Mouse (Mus musculus): ENCODE measurements around the gene Dapp1. TPM values are rescaled to one million over a fixed set of nuclear protein-coding genes. Genes with fewer than 3 reads are reported as not detected.
"Not testable (repeated sequence)": the region's sequence is repeated elsewhere in the genome, so short reads cannot be mapped to it uniquely, and the experiment has no call there.

Gene Dapp1
- polyA plus RNA-seq, 1 experiment: 48.5 TPM

DNA sequence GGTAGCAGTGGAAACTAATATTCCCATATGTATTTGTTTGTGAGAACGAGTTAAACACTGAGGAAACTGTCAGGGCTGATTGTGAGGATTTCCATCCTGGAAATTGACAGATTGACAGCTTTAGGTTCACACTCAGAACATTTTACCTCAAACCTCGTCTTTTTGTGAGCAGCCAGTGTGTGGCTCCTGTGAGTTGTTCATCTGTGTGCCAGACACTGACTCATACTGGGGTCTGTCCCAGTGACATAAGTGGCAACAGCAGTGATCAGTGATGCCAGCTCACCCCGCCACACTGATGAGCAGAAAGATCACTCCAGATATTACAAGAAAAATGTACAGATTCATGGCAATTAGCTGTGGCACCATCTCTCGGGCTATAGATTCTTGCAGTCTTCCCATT, 21.9 kb downstream of the Dapp1 start:
- H3K27ac ChIP-seq (ENCODE audit: insufficient read depth, low read depth, low read length): no peak overlapping the region
- no peak for TF ChIP-seq CTCF (IDR thresholded peaks at IDR 0.05; ENCODE audit: low read depth, low read length)
- no peak for TF ChIP-seq POLR2A (IDR thresholded peaks at IDR 0.05; ENCODE audit: borderline replicate concordance, low read depth, low read length)
- H3K4me1 ChIP-seq (ENCODE audit: control insufficient read depth, insufficient read depth, low read length): peaks cover 13% of the 10 kb centered on the region
- H3K4me3 ChIP-seq (ENCODE audit: insufficient read depth, low read length): no peak overlapping the region

DNA sequence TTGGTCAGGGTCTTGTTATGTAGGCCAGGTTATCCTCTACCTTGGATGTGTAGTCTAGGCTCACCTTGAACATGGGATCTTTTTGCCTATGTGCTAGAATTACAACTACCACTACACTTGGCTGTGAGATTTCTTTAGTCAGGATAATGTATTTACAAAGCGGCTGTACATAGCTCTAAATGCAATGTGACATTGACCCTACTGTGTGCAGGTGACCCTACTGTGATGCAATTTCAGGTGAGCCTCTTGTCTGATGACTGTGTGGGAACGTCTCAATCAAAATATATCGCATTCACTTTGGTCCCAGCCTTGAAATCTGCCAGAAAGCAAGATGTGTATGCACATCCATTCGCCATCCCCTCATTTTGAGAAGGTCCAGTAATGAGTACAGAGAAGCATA, 23.0 kb downstream of the Dapp1 start:
- Histone ChIP-seq H3K27ac (ENCODE audit: insufficient read depth, low read depth, low read length) (no peak overlapping the region), H3K4me3 (ENCODE audit: insufficient read depth, low read length) (no peak overlapping the region), H3K4me1 (ENCODE audit: control insufficient read depth, insufficient read depth, low read length) (peaks cover 21% of the 10 kb centered on the region)
- TF ChIP-seq CTCF (IDR thresholded peaks at IDR 0.05; ENCODE audit: low read depth, low read length) (no peak), POLR2A (IDR thresholded peaks at IDR 0.05; ENCODE audit: borderline replicate concordance, low read depth, low read length) (no peak)

DNA sequence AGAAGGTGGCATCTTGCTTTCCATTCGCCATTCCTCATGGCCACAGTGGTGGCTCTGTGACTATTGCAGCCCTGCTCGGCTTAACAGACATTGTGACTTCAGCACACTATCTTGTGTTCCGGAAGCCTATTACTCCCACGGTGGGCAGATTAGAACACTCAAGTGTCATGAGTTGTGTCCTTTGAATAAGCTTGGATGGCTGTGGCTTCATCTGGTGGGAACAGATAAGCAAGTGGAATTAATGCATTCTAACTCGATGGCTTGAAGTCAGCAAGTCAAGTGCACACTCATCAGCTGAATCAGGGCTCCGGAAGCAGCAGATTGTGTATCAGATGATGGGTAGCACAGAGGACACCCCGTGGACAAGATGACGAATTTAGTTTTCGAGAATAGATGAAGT, 23.5 kb downstream of the Dapp1 start:
- Histone ChIP-seq H3K27ac (ENCODE audit: insufficient read depth, low read depth, low read length) (no peak overlapping the region), H3K4me1 (ENCODE audit: control insufficient read depth, insufficient read depth, low read length) (peaks cover 22% of the 10 kb centered on the region), H3K4me3 (ENCODE audit: insufficient read depth, low read length) (no peak overlapping the region)
- TF ChIP-seq POLR2A (IDR thresholded peaks at IDR 0.05; ENCODE audit: borderline replicate concordance, low read depth, low read length) (no peak), CTCF (IDR thresholded peaks at IDR 0.05; ENCODE audit: low read depth, low read length) (no peak)

DNA sequence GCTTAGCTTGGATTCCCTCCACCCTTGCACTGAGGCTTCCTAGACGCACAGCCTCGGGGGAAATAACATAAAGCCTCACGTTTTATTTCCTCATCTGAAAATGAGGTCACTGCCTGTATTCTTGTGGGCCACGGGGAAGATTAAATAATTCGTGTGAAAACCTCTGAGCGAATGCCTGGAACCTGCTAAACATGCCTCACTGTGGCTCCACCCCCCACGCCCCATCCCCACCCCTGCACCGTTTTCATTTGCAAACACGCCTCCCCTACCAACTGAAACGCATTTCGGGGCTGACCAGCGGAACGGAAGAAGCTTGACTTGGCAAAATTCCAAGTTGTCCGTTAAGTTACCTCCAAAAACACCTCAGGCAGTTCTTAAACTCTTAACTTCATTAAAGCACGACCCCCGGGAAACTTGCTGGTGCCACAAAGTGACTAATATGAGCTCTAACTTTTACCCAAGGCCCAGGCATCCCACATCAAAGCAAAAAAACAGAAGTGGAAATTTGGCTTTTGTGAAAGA, 25.7 kb downstream of the Dapp1 start:
- TF ChIP-seq POLR2A (IDR thresholded peaks at IDR 0.05; ENCODE audit: borderline replicate concordance, low read depth, low read length) (no peak), CTCF (IDR thresholded peaks at IDR 0.05; ENCODE audit: low read depth, low read length) (no peak)
- H3K4me1 ChIP-seq (ENCODE audit: control insufficient read depth, insufficient read depth, low read length): peaks cover 39% of the 10 kb centered on the region
- peak overlapping the region; percentile 49 for H3K4me3 ChIP-seq (ENCODE audit: insufficient read depth, low read length)
- H3K27ac ChIP-seq (ENCODE audit: insufficient read depth, low read depth, low read length): no peak overlapping the region

DNA sequence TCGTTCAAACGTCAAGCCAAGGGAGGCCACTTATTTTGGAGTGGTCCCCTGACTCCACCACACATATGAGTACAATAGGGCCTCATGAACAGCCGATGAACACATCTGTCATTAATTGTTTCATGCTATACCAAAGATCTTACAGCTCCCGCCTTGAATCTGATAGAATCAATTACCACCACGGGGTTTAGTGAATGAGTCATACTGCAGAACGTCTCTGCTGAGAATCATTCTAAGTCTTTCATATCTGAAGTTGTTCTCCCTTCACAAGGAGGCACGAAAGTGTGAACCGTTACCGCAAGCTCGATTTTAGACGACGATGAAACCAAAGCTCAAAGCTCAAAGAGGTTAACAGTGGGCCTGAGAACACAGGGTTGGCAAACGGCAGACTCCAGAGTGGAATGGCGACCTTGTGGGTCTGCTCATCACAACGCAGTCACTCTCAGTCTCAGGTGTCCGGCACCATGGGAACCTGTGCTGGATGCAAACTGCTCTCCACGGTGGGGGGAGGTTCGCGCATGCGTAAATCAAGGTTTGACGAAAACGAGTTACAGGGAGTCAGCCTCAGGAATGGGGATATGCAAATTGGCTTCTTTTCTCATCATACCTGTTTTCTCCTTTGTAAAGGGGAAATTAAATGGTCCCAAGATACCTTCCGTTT, 27.0 kb downstream of the Dapp1 start:
- Histone ChIP-seq H3K4me3 (ENCODE audit: insufficient read depth, low read length) (no peak overlapping the region), H3K4me1 (ENCODE audit: control insufficient read depth, insufficient read depth, low read length) (peaks cover 50% of the 10 kb centered on the region), H3K27ac (ENCODE audit: insufficient read depth, low read depth, low read length) (peak overlapping the region; percentile 53)
- TF ChIP-seq POLR2A (IDR thresholded peaks at IDR 0.05; ENCODE audit: borderline replicate concordance, low read depth, low read length): no peak
- TF ChIP-seq CTCF (IDR thresholded peaks at IDR 0.05; ENCODE audit: low read depth, low read length): no peak

DNA sequence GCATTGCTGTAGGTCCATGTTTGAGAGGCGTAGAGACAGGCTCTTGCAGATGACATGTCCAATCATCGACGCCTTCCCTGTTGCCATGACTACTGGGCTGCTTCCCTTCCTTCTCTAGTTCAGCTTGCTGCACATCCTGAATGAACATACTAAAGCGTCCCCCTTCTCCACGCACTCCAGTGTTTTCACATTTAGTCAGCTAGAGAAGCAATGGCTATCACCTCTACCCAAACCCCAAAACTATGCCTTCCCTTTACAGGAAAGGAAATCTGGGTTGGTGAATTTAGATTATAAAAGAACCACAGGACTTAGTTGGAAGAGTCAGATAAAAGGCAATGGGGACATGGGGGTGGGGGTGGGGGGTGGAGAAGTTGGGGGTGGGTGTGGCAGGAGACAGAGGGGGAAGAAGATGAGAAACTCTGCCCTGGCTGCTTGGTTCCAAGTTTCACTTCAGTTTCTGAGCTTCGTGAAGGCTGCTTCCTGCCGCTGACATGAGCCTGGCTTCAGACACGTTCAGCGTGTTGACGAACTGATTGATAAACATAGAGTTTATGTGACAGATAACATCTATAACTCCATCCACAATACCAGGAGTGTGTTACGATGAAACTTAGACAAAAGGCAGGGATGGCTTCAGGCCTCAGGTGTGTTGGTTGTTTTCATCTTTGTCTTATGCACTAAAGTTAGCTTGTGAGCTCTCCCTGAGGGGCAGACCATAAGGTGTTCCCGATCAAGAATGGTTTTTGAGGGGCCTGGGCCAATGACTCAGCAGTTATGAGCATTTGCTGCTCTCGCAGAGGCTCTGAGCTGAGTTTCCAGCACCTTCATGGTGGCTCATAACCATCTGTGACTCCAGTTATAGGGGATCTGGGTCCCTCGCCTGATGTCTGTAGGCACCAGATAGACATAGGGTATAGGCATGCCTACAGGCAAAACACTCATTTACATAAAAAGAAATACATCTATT, 28.1 kb downstream of the Dapp1 start:
- TF ChIP-seq POLR2A (IDR thresholded peaks at IDR 0.05; ENCODE audit: borderline replicate concordance, low read depth, low read length) (no peak), CTCF (IDR thresholded peaks at IDR 0.05; ENCODE audit: low read depth, low read length) (no peak)
- H3K27ac ChIP-seq (ENCODE audit: insufficient read depth, low read depth, low read length): peak overlapping the region; percentile 97
- peaks cover 59% of the 10 kb centered on the region for H3K4me1 ChIP-seq (ENCODE audit: control insufficient read depth, insufficient read depth, low read length)
- peak overlapping the region; percentile 10 for H3K4me3 ChIP-seq (ENCODE audit: insufficient read depth, low read length)

DNA sequence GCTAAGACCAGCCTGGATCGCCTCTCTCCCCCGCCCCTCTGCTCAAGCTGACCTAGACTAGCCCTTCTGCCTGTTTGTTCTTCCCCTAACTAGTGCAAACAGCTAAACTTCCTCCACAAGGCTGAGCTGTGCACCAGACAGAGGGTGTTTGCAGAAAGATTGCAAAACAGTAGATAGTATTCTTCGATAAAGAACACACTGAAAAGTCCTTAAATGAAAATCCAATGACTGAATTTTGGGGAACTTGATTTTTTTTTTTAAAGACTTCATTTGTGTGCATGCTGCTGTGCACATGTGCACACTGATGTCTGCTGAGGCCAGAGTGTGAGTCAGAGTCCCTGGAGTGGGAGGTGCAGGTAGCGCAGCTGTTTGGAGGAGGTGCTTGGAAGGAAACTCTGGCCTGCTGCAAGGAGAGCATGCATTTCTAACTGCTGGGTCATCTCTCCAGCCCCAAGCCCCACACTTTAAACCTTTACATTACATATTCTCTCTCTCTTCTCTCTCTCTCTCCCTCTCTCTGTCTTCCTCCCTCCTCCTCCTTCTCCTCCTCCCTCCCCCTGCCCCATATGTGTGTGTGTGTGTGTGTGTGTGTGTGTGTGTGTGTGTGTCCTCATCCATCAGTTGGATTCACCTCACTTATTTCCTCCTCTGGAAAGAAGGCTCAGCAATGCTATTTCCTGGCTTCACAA, 29.0 kb downstream of the Dapp1 start:
- TF ChIP-seq POLR2A (IDR thresholded peaks at IDR 0.05; ENCODE audit: borderline replicate concordance, low read depth, low read length): no peak
- TF ChIP-seq CTCF (IDR thresholded peaks at IDR 0.05; ENCODE audit: low read depth, low read length): no peak
- Histone ChIP-seq H3K27ac (ENCODE audit: insufficient read depth, low read depth, low read length) (peak overlapping the region; percentile 97), H3K4me1 (ENCODE audit: control insufficient read depth, insufficient read depth, low read length) (peaks cover 63% of the 10 kb centered on the region), H3K4me3 (ENCODE audit: insufficient read depth, low read length) (peak overlapping the region; percentile 25)

DNA sequence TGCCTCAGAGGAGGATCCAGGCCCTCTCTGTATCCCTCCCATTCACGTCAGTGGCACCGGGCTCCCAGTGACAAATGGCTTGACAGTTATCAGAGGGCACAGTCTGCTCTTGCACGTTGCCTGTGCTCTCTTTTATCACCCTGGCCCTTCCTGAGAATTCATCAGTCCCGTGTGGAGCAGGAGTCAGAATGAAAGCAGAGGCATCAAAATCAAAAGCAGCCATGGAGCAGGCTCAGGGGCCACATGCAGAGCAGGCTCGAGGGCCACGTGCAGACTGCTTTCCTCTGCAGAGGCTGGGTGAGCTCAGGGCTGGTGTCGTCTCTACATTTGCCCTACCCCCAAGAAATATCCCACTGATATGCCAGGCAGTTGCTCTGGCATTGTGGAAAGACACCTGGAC, 29.5 kb downstream of the Dapp1 start:
- TF ChIP-seq CTCF (IDR thresholded peaks at IDR 0.05; ENCODE audit: low read depth, low read length) (no peak), POLR2A (IDR thresholded peaks at IDR 0.05; ENCODE audit: borderline replicate concordance, low read depth, low read length) (no peak)
- Histone ChIP-seq H3K4me3 (ENCODE audit: insufficient read depth, low read length) (peak overlapping the region; percentile 25), H3K4me1 (ENCODE audit: control insufficient read depth, insufficient read depth, low read length) (peaks cover 67% of the 10 kb centered on the region), H3K27ac (ENCODE audit: insufficient read depth, low read depth, low read length) (peak overlapping the region; percentile 97)

DNA sequence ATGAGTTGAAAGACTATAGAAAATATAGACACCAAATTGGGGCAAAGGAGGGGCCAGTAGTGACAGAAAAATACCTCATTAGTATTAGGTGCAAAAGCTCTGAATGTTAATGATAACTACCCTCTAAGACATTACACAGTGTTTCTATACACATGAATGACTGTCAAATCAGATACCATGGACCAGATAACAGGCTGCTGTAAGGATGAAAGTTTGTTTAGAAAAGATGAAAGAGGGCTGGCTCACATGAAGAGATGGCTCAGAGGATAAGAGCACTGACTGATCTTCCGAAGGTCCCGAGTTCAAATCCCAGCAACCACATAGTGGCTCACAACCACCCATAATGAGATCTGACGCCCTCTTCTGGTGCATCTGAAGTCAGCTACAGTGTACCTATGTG, 30.0 kb downstream of the Dapp1 start:
- H3K4me3 ChIP-seq (ENCODE audit: insufficient read depth, low read length): not testable (repeated sequence)
- Histone ChIP-seq H3K4me1 (ENCODE audit: control insufficient read depth, insufficient read depth, low read length) (peaks cover 70% of the 10 kb centered on the region), H3K27ac (ENCODE audit: insufficient read depth, low read depth, low read length) (peak overlapping the region; percentile 97)

All from bone marrow macrophage, adult 2 months (primary cell).